Mouse (Mus musculus) adrenal gland, postnatal 36 days (tissue): Measurements from ENCODE around the gene Polr3c. TPM values are rescaled to one million over a fixed set of nuclear protein-coding genes. Genes with fewer than 3 reads are reported as not detected.
"Not testable (repeated sequence)": the region's sequence is repeated elsewhere in the genome, so short reads cannot be mapped to it uniquely, and the experiment has no call there.

Experiments
- DNase-seq, 2 experiments: peaks; one replicate each; pipeline ENCODE4 v3.0.0; 2021; ENCODE audit warnings: mixed read lengths in 1 of 2
- long read RNA-seq, 2 experiments: library from polyadenylated mRNA; stranded (forward); transcript quantifications; one replicate each; pipeline ENCODE4 v2.0.0; 2021; ENCODE audit warnings: borderline sequencing depth in 2 of 2
- total RNA-seq, 2 experiments: library from RNA; stranded (reverse); gene quantifications; 2 replicates each; pipeline ENCODE4 v1.2.3; 2021

Polr3c gene
- total RNA-seq = 10 to 100 TPM; 24.4 to 32.0 TPM
- long read RNA-seq, experiment 1, transcript Polr3c-201 (15 exons, 2,390 nt) = major isoform, 22 of 41 reads
- long read RNA-seq, experiment 1, partial matches to known transcripts = 5 of 41 reads
- long read RNA-seq, experiment 1, other reads (novel, unspliced or antisense) = 11 of 41 reads
- long read RNA-seq, experiment 2, partial matches to known transcripts = 1 of 9 reads
- long read RNA-seq, experiment 2, other reads (novel, unspliced or antisense) = 6 of 9 reads

DNA sequence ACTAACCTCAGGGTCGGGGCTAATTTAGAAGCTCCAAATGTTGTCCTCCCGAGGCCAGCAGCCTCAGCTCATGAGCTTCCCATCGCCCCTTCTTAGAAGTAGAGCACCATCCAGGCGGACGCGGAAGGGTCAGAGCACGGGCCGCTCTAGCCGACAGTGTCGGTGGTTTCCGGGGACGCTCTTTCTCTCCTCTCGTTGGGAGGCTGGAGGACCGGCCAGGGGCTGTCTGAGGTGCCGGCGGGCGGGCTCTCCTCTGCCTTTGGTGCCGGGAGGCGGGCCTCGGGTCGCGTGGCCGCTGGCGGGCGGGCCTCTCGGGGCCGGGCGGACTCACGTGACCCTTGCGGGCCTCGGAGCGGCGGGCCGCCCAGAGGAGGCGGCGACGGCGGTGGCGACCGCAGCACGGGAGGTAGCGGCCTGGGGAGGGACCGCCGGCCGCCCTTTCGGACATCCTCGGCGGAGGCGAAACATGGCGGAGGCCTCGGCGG is at the start of gene Polr3c, which contains the start of gene Rnf115:
Gene Polr3c (minus strand): TSS at position 286 of the 485 bp plus-strand sequence.
Gene Rnf115 (plus strand): TSS at position 322 of the 485 bp plus-strand sequence.
- DNase-seq = peak; percentile 99

- no peak for DNase-seq
Observed at GRCm38 (mm10) chr3:96777120-96777519, 49.7 kb upstream of the Polr3c start.

- peak; percentile 4 to 10 for DNase-seq
Observed at GRCm38 (mm10) chr3:96772949-96773348, 45.5 kb upstream of the Polr3c start.

- DNase-seq = no peak
Observed at GRCm38 (mm10) chr3:96769971-96770370, 42.5 kb upstream of the Polr3c start.

DNA sequence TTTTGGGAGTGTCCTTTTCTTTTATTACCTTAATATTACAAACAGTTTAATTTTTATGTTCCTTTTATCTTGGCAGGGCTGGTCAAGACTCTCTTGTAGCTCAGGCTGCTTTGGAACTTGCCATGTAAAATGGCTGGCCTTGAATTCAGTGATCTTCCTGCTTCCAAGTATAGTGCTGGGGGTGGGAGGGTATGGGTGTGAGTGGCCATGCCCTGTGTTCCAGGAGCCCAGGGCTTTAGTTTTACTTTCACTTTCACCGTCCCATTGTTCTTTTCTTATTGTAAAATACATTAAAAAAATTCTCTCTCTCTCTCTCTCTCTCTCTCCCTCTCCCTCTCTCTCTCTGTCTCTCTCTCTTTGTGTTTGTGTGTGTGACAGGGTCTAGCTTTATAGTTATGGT is 37.1 kb upstream of the Polr3c start:
- peak in 1 of 2 experiments; percentile 12 for DNase-seq

DNA sequence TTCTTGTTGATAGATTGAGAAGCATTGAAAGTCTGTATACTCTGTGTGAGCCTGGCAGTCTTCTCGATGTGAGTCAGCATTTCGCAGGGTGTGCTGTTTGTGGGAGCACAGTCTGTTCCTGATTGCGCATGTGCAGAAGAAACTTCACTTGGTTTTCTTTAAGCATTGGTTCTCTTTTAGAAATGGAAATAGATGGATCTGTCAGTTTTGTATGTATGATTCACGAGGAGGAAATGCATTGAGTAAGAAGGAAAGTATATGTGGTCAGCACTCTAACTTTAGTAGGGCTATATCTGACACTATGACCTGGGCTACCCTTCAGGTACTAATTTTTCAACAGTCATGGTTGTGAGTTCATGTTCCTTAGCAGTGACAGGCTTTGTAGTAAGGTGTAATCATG is 32.3 kb upstream of the Polr3c start:
- DNase-seq = peak in 1 of 2 experiments; percentile 42

- no peak for DNase-seq
Observed at GRCm38 (mm10) chr3:96757691-96758090, 30.3 kb upstream of the Polr3c start.

- no peak for DNase-seq
Observed at GRCm38 (mm10) chr3:96755935-96756334, 28.5 kb upstream of the Polr3c start.

- DNase-seq = no peak
Observed at GRCm38 (mm10) chr3:96746829-96747228, 19.4 kb upstream of the Polr3c start.

DNA sequence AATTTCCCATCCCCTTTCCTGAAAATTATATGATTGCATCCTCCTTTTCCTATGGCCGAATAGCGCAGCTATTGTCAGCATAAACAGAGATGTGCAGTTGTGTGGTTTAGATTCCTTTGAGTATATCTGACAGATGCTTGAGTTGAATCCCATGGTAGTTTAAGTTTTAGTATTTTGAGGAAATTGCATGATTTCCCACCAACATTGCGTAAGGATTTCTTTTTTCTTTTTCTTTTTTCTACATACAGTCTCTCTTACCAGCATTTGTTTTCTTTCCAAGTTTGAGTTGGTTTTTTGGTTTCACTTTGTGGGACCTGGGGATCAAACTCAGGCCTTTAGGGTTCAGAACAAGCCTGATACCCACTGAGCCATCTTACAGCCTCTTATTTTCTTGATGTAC is 16.9 kb upstream of the Polr3c start:
- no peak for DNase-seq

GRCm38 (mm10) chr3:96740279-96740678 is 12.9 kb upstream of the Polr3c start:
- DNase-seq = not testable (repeated sequence)

- DNase-seq = no peak
Observed at GRCm38 (mm10) chr3:96737995-96738394, 10.6 kb upstream of the Polr3c start.

- DNase-seq = peak in 1 of 2 experiments; percentile 29
Observed at GRCm38 (mm10) chr3:96737013-96737740, 9.7 kb upstream of the Polr3c start.

DNA sequence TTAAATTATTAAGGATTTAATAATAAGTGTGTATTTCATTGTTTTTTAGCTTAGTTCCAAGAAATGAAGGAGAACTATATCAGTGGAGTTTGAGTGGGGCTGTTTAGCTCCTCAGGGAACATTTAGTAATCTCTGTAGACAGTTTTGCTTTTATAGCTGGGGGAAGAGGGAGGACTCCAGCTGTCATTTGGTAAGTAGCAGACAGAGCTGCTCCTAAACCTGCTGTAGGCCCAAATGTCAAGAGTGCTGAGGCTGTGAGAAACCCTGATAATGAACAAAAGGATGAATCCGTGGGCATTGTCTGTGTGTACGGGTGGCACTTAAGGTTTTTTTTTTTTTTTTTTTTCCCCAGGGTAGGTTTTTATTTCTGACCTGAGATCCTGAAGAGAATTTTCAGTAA is 7.8 kb upstream of the Polr3c start:
- DNase-seq = no peak

- DNase-seq = no peak
Observed at GRCm38 (mm10) chr3:96733984-96734383, 6.6 kb upstream of the Polr3c start.

- no peak for DNase-seq
Observed at GRCm38 (mm10) chr3:96730785-96731184, 3.4 kb upstream of the Polr3c start.

DNA sequence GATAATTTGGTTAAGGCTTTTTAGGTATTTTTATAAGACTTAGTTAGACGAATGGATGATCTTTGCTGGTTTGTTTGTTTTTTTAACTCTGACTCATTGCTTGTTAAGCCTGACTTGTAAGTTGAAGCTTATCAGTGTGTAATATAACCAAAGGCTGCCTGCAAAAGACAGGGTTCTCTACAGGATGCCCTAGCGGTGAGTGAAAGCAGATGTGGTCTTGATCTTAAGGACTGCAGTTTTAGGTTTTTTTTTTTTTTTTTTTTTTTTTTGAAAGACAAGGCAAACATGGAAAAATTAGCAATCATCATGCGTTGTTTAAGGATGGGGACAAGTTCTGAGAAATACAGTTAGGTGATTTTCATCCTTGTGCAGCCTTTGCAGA is 2.0 kb upstream of the Polr3c start:
- no peak for DNase-seq

DNA sequence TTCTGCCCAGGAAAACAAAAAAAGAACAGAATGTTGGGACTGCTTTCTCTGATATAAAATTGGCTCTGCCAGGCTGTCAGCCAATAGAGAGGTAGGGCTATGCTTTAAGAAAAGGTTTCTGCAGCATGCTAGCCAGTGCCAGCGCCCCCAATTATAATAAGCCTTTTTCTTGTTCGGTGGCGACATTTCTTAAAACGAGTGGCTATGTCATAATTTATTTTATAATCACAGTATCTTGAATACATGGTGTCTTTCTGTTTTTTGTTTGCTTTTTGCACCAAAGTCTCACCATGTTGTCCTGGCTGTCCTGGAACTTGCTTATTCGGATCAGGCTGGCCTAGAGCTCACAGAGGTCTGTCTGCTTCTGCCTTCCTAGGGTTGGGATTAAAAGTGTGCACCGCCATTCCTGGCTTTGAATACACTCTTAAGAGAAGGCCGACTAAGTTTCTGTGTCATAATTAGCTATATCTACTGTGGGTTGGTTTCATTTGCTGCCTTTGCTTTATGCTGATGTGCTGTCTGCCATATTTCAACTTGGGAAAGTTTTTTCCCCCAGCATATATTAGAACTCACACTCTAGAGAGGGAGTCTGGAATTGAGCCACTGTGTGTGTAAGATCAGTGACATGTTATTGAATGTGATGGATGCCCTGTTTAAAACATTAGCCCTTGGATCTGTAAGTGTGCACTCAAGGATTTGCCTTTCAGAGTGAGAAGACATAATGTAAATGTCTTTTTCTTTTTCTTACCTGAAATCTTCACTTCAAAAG is 1.4 kb upstream of the Polr3c start:
- peak in 1 of 2 experiments; percentile 11 for DNase-seq

DNA sequence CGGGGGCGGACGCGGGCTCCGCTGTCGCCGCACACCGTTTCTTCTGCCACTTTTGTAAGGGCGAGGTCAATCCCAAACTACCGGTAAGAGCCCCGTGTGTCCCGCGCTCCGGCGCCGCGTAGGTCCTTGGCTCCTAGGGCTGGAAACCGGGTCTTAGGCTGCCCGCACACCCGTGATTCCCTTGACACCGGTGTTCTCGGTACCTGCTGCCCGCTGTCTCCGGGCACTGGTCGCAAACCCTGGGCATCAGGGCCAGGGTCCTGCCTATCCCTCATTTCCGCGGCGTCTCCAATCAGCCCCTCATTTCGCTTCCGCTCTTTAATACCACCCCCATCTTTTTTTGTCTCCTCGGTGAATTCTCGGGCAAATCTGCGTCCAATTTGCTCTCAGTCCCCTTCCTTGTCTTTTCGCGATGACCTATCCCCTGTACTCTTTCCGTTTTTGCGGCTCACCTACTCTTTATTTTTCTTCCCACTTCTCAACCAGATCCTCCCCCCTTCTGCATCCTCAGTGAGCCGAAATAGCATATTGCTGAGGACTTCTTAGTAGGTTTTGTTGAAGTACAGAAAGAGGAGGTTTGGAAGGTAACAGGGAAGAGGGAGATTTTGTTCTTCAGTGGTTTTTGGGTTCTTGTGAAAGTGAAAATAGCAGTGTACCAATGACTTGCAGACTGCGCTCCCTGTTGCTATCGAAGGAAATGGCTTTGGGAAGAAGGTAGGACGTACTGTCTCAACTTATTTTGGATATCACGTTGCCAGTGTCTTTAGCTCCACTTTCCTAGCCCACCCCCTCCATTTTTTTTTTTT is 603 bp upstream of the Polr3c start:
- DNase-seq = peak in 1 of 2 experiments; percentile 19

- peak; percentile 49 to 66 for DNase-seq
Observed at GRCm38 (mm10) chr3:96719173-96719572, 8.3 kb downstream of the Polr3c start.

GRCm38 (mm10) chr3:96715854-96716253 is 11.6 kb downstream of the Polr3c start:
- no peak for DNase-seq

- no peak for DNase-seq
Observed at GRCm38 (mm10) chr3:96714286-96714685, 13.1 kb downstream of the Polr3c start.
